Mouse (Mus musculus) cerebellum, adult 11 months (tissue): ENCODE results near the gene Chat.
A peak's percentile ranks its signal among the peaks of the same experiment; 100 is the strongest.
"Not testable (repeated sequence)": the region's sequence is repeated elsewhere in the genome, so short reads cannot be mapped to it uniquely, and the experiment has no call there.

ENCODE experiments used
- DNase-seq: peaks from one replicate; pipeline ENCODE4 v3.0.0; 2022

The Chat gene

GRCm38 (mm10) chr14:32452552-32452951 lies 13.2 kb downstream of the Chat start:
- DNase-seq: no peak

DNA sequence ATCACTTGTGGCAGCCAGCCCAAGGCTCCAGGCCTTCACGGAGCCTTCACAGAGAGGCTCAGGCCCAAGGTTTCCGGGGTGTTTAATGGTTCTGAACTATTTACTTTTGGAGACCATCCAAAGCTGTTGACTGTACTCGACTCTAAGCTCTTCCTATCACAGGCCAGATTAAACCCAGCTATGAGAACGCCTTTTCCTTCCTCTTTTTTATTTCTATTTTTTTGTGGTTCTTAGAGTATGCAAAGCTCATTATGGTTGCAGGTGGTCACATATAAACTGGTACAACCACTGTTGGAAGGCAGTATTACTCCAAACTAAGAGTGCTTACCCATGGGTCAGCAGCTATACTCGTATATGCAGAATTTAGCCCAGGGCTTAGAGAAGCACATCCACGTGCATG lies 18.8 kb downstream of the Chat start:
- no peak for DNase-seq

- DNase-seq: no peak
Observed at GRCm38 (mm10) chr14:32443446-32443845, 22.3 kb downstream of the Chat start.

- no peak for DNase-seq
Observed at GRCm38 (mm10) chr14:32439744-32440143, 26.0 kb downstream of the Chat start.

GRCm38 (mm10) chr14:32439316-32439715 lies 26.5 kb downstream of the Chat start:
- no peak for DNase-seq

- DNase-seq: no peak
Observed at GRCm38 (mm10) chr14:32437352-32437793, 28.4 kb downstream of the Chat start.

DNA sequence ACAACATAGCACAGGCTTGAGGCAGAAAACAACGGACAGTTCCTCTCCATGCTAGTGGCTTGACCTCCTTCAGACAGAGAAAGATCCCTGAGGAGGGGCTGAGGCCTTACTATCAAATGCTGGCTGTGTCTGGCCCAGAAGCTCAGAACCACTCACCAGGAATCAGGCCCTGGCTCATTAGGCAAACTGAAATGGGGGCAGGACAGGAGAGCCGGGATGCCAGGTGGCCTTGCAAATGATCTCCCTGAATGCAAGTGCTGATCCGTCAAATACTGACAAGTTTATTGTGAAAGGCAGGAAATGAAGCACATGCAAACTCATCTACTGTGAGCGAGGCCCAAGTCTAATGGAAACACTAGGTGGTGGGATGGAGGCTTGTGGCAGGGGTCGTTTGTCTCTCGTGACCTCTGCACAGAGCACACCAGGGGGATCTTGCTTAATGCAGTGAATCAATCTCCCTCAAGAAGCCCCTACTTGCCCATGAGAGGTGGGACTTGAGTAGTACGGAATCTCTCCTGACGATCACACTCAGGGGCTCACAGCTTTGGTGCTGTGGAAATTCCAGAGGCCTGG lies 36.7 kb downstream of the Chat start:
- DNase-seq: no peak

- peak; percentile 41 for DNase-seq
Observed at GRCm38 (mm10) chr14:32423946-32424345, 41.8 kb downstream of the Chat start.

- DNase-seq: no peak
Observed at GRCm38 (mm10) chr14:32418747-32419146, 47.0 kb downstream of the Chat start.

DNA sequence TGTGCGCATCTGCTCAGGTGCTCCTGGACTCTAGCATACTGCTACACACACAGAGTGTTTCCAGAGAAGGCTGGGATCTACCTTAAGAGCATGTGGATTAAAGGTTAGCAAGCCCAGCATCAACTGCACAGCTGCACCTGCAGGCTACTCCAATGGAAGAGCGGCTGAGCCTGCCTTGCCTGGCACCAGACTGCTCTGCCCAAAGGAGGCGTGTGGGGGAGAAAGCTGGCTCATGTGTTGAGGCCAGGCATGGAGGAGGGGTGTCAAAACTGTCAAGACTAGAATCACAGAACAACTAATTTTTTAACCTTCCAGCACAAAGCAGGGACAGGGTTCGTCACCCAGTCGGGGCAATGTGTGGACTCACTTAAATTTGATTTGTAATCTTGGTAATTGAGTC lies 53.7 kb downstream of the Chat start:
- DNase-seq: no peak

DNA sequence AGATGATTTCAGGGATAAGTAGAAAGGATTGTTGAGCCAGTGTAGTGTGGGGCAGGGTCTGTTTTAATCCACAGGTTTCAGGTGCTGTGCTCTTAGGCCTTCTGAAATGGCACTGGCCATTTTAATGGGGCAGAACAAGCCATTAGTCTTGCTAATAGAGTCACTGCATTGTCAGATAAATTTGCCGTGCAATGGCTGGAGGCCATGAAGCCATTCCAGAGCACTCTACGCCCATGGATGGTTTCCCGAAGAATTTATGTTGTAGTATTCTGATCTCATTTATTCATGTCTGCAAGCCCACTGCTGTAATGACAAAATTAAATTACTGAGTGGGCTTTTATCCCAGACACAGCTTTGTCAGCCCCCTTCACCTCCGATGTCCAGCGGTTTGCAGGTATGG lies 55.7 kb downstream of the Chat start:
- DNase-seq: no peak

DNA sequence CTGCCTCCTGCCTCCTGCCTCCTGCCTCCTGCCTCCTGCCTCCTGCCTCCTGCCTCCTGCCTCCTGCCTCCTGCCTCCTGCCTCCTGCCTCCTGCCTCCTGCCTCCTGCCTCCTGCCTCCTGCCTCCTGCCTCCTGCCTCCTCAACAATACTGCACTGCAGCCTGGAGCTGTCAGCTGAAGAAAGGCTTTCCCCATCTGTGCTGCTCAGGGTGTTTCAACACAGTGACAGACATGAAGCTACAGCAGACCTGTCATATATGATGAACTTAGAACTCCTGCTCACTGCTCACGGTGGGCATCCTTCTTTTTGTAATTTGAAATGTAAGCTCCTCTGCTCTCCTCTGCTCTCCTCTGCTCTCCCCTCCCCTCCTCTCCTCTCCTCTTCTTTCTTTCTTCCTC lies 60.4 kb downstream of the Chat start:
- DNase-seq: not testable (repeated sequence)

DNA sequence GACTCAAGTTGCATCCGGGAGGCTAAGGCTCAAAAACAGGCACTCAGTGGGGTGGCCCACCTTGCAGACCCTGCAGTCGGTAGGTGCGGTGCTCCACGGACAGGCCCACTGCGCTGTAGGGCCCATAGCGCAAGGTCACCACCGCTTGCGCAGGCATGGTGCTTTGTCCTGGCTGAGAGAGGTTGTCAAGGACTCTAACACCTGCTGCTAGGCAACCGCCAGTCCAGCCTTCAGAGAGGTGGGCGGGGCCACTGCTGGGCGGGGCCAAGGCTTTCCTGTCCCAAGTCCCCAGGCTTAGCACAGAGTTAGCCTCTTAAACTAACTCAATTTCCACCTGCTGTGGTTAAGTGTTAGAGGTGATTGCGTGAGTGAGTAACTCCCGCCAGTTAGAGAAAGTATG lies 77.6 kb downstream of the Chat start, which contains the start of gene 1700024G13Rik:
TSS of gene 1700024G13Rik (minus strand) at position 196 of the 400 bp plus-strand sequence.
- DNase-seq: no peak

- DNase-seq: no peak
Observed at GRCm38 (mm10) chr14:32381619-32382018, 84.2 kb downstream of the Chat start.

- DNase-seq: peak; percentile 26
Observed at GRCm38 (mm10) chr14:32381066-32381465, 84.7 kb downstream of the Chat start.

DNA sequence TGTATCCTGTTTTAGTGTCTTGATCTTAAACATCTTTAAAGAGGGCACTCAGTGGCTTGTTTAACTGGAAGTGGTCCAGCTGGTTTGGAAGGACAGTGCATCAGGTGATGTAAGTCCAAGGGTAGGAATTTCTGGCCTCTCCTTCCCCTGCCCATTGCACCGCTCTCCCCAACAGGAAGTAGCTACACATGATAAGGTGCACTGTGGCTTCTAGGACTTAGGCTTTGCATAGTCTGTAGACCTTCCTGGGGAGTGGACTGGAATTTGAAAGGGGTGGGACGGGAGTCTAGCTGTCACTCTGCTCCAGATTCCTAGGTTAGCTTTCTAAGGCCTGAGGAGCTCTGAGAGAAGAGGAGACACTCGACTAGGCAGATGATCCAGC lies 85.7 kb downstream of the Chat start:
- no peak for DNase-seq

GRCm38 (mm10) chr14:32379395-32380098 lies 86.2 kb downstream of the Chat start:
- DNase-seq: no peak

DNA sequence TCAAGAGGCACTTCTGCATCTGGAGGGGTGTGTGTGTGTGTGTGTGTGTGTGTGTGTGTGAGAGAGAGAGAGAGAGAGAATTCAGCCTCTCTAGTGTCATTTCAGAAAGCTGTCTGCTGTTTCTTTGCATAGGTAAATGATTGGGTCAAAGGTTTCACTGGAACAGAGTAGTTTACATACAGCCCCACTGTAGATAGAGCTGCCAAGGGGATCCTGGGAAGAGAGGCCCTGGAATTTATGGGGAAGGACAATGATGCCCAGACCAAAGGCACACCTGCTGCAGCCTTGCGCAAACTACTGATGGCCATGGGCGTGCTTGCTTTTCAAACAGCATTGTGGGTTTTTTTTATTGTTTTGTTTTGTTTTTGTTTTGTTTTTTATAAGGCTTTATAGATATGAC lies 93.3 kb downstream of the Chat start:
- DNase-seq: no peak

DNA sequence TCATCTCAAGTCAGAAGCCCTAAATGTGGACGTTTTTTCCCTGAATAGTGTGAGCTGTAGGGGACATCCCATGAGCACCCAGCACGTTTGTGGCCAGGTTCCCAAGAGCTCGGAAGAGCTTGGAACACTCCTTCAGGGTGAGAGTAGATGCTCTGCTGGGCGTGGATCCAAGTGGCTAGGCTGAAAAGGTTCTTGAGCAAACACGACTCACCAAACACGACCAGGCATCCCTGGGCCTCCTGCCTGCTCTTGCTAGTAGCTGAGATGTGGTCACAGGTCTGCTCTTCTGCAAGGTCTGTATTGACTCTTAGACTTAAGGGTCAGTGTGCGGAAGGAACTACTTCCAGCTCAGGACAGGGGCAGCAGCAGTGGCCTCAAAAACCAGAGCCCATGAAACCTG lies 96.0 kb downstream of the Chat start:
- DNase-seq: no peak

DNA sequence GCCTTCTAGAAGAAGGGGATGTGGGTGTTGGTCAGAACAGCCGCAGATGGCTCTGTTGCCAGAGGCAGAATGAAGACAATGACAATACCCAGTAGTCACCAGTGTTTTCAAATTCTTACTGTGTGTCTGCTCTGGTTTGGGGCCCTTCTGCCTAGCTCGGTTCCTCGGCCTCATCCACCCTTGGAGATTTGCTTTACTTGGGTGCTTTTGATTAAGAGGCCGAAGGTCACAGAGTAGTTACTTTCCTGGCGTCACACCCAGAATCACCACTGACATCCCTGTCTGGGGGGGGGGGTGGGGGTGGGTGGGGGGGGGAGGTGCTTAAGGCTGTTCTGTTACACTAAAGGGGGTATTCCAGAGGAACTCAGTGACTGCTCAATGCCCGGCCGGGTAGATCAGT lies 101.4 kb downstream of the Chat start:
- DNase-seq: no peak
